Comparison of ENCODE assay signal across 20 mouse cellular contexts in the genomic region with DNA sequence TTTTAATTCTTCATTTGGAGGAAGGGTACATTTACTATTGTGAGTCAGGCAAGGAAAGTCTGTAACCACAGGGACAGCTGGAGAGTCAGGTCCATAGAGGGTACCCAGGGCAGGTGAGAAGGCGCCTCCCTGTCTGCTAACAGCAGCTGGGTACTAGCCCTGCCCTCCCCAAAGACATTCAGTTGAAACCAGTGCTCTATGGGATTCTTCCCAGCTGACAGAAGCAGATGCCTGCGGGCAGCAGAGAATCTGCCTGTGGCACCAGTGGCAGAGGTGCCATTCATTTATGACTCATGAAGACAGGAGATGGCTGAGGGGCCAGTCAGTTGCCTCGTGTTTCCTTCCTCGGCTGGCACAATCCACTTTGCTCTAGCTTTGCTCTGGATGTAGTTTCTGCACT.
"Had no signal": no experiment of that assay in that cellular context is flagged by ENCODE, and none has a peak within 500 bp of the region (broad histone marks: within the 10 kb centered on the region; RNA-seq: fewer than 3 reads in every experiment).

No protein-coding gene starts in this region.

- DNase-seq: kidney, adult 8-10 months; kidney, postnatal 10 days; kidney, postnatal 36 days; layer of hippocampus, adult 9-11 months; liver; lung, adult 18-20 months; lung, postnatal 10 days; lung, postnatal 36 days; thymus, adult 2 months; thymus, postnatal 14 days had no signal

- H3K9ac ChIP-seq: kidney, embryonic 15.5 days; limb, embryonic 13.5 days; liver, embryonic 12.5 days; liver, embryonic 15.5 days; lung, embryonic 15.5 days; midbrain, embryonic 13.5 days had no signal

- H3K27ac ChIP-seq: kidney, embryonic 15.5 days; limb, embryonic 10.5 days; limb, embryonic 13.5 days; liver, embryonic 12.5 days; liver, embryonic 15.5 days; lung, embryonic 15.5 days; midbrain, embryonic 10.5 days; midbrain, embryonic 13.5 days had no signal

- H3K9me3 ChIP-seq: kidney, embryonic 15.5 days; limb, embryonic 10.5 days; limb, embryonic 13.5 days; liver, embryonic 12.5 days; liver, embryonic 15.5 days; lung, embryonic 15.5 days; megakaryocyte, embryonic 14.5 days; midbrain, embryonic 10.5 days; midbrain, embryonic 13.5 days had no signal

- H3K36me3 ChIP-seq: kidney, embryonic 15.5 days; limb, embryonic 10.5 days; limb, embryonic 13.5 days; liver, embryonic 12.5 days; liver, embryonic 15.5 days; lung, embryonic 15.5 days; midbrain, embryonic 10.5 days; midbrain, embryonic 13.5 days had no signal

- H3K4me2 ChIP-seq: kidney, embryonic 15.5 days; limb, embryonic 13.5 days; liver, embryonic 12.5 days; liver, embryonic 15.5 days; lung, embryonic 15.5 days; midbrain, embryonic 13.5 days had no signal

- H3K27me3 ChIP-seq: kidney, embryonic 15.5 days; limb, embryonic 13.5 days; liver, embryonic 12.5 days; liver, embryonic 15.5 days; lung, embryonic 15.5 days; megakaryocyte, embryonic 14.5 days; midbrain, embryonic 13.5 days had no signal

- H3K4me1 ChIP-seq: midbrain, embryonic 13.5 days had no signal

- H3K4me3 ChIP-seq: kidney, embryonic 15.5 days; limb, embryonic 10.5 days; limb, embryonic 13.5 days; liver, embryonic 12.5 days; liver, embryonic 15.5 days; lung, embryonic 15.5 days; megakaryocyte, embryonic 14.5 days; midbrain, embryonic 10.5 days; midbrain, embryonic 13.5 days had no signal

- ATAC-seq: liver, embryonic 12.5 days; midbrain, embryonic 13.5 days; midbrain, embryonic 16.5 days had no signal
